Mouse (Mus musculus): Measurements from ENCODE around the gene Slc1a7.

- TF ChIP-seq CTCF (IDR thresholded peaks at IDR 0.05; ENCODE audit: extremely low read depth, insufficient read depth, insufficient read length, insufficient replicate concordance) = no peak
- no peak for TF ChIP-seq POLR2A (IDR thresholded peaks at IDR 0.05; ENCODE audit: low read depth, low read length)
Measured at GRCm38 (mm10) chr4:108014466-108014865, 46.3 kb downstream of the Slc1a7 start.

All from spleen, adult 2 months (tissue).